Mouse (Mus musculus) hindbrain, embryonic 15.5 days (tissue): ENCODE measurements at regions not wholly inside any gene's neighbourhood (a gene's known extent, or its start where the extent isn't known, plus 50 kb on each side); places are given as distances from the start of the nearest gene placed in this dataset.
"Not testable (repeated sequence)": the region's sequence is repeated elsewhere in the genome, so short reads cannot be mapped to it uniquely, and the experiment has no call there.

Experiments
- ATAC-seq: fragments of 200-750 bp; cut with Nextera tagmentation; 2 replicates; pipeline ENCODE4 v1.8.0; 2017; ENCODE audit warnings: low read depth, moderate number of reproducible peaks, moderate TSS enrichment; ENCODE audit not compliant: low FRiP score
- H3K27ac ChIP-seq: fragments of 300-500 bp; sonication (generic); replicated peaks from 2 replicates; pipeline ENCODE4 v1.5.1; 2015; ENCODE audit warnings: mild to moderate bottlenecking, inconsistent platforms
- H3K27me3 ChIP-seq: fragments of 300-500 bp; sonication (generic); 2 replicates; pipeline ENCODE4 v1.6.1; 2015; ENCODE audit warnings: control low read depth, inconsistent platforms
- H3K36me3 ChIP-seq: fragments of 300-500 bp; sonication (generic); 2 replicates; pipeline ENCODE4 v1.6.1; 2015; ENCODE audit warnings: control low read depth, inconsistent platforms
- H3K4me1 ChIP-seq: fragments of 300-500 bp; sonication (generic); replicated peaks from 2 replicates; pipeline ENCODE4 v1.6.1; 2015; ENCODE audit warnings: control low read depth, inconsistent platforms
- H3K4me2 ChIP-seq: fragments of 300-500 bp; sonication (generic); 2 replicates; pipeline ENCODE4 v1.6.1; 2015; ENCODE audit warnings: moderate library complexity, mild to moderate bottlenecking, inconsistent platforms
- H3K4me3 ChIP-seq: fragments of 300-500 bp; sonication (generic); 2 replicates; pipeline ENCODE4 v1.5.1; 2015; ENCODE audit warnings: mild to moderate bottlenecking, inconsistent platforms
- H3K9ac ChIP-seq: fragments of 300-500 bp; sonication (generic); 2 replicates; pipeline ENCODE4 v1.6.1; 2015; ENCODE audit warnings: inconsistent platforms
- H3K9me3 ChIP-seq: fragments of 300-500 bp; sonication (generic); 2 replicates; pipeline ENCODE4 v1.6.1; 2016; ENCODE audit warnings: control low read depth, inconsistent platforms
- WGBS: fragments of 180-500 bp; shearing (Covaris S2); methylation state at CpG from one replicate; pipeline ENCODE4 v1.1.7; 2015; 5-methylcytosine and 5-hydroxymethylcytosine counted together

- Histone ChIP-seq H3K27me3 (no peaks in the 10 kb centered on the region), H3K4me3 (no peak overlapping the region), H3K9me3 (no peaks in the 10 kb centered on the region), H3K4me2 (no peak overlapping the region), H3K27ac (no peak overlapping the region), H3K36me3 (no peaks in the 10 kb centered on the region), H3K4me1 (no peaks in the 10 kb centered on the region), H3K9ac (no peak overlapping the region)
- WGBS: 92% methylated on average over 1 of the region's 1 CpGs
- no peak for ATAC-seq
Measured at GRCm38 (mm10) chr14:76936671-76937070, 99.9 kb upstream of the Ccdc122 start.

- H3K27me3 ChIP-seq, ATAC-seq, H3K9ac ChIP-seq, H3K4me3 ChIP-seq, H3K4me2 ChIP-seq, H3K9me3 ChIP-seq, H3K27ac ChIP-seq, H3K36me3 ChIP-seq, H3K4me1 ChIP-seq: not testable (repeated sequence)
- 79% methylated on average over 4 of the region's 4 CpGs for WGBS
Measured at GRCm38 (mm10) chr14:76936051-76936450, 100.5 kb upstream of the Ccdc122 start.

GRCm38 (mm10) chr14:76935453-76935852, 101.1 kb upstream of the Ccdc122 start:
- H3K27ac ChIP-seq: no peak overlapping the region
- WGBS: 76% methylated on average over 2 of the region's 2 CpGs
- H3K9ac ChIP-seq: no peak overlapping the region
- H3K4me2 ChIP-seq: no peak overlapping the region
- no peaks in the 10 kb centered on the region for H3K9me3 ChIP-seq
- H3K27me3 ChIP-seq: no peaks in the 10 kb centered on the region
- no peaks in the 10 kb centered on the region for H3K4me1 ChIP-seq
- H3K36me3 ChIP-seq: no peaks in the 10 kb centered on the region
- no peak overlapping the region for H3K4me3 ChIP-seq
- no peak for ATAC-seq

- H3K9me3 ChIP-seq: no peaks in the 10 kb centered on the region
- no peak overlapping the region for H3K4me2 ChIP-seq
- H3K27ac ChIP-seq: no peak overlapping the region
- H3K9ac ChIP-seq: no peak overlapping the region
- no peak overlapping the region for H3K4me3 ChIP-seq
- no peaks in the 10 kb centered on the region for H3K36me3 ChIP-seq
- WGBS: 73% methylated on average over 6 of the region's 6 CpGs
- H3K27me3 ChIP-seq: no peaks in the 10 kb centered on the region
- no peak for ATAC-seq
- no peaks in the 10 kb centered on the region for H3K4me1 ChIP-seq
Measured at GRCm38 (mm10) chr14:76932890-76933289, 103.7 kb upstream of the Ccdc122 start.

GRCm38 (mm10) chr14:76931398-76931797, 105.2 kb upstream of the Ccdc122 start:
- H3K9ac ChIP-seq: no peak overlapping the region
- ATAC-seq: no peak
- 82% methylated on average over 1 of the region's 1 CpGs for WGBS
- no peaks in the 10 kb centered on the region for H3K27me3 ChIP-seq
- H3K4me2 ChIP-seq: no peak overlapping the region
- H3K4me3 ChIP-seq: no peak overlapping the region
- H3K4me1 ChIP-seq: no peaks in the 10 kb centered on the region
- H3K27ac ChIP-seq: no peak overlapping the region
- H3K36me3 ChIP-seq: no peaks in the 10 kb centered on the region
- no peaks in the 10 kb centered on the region for H3K9me3 ChIP-seq

- no peaks in the 10 kb centered on the region for H3K4me1 ChIP-seq
- H3K9ac ChIP-seq: no peak overlapping the region
- H3K27me3 ChIP-seq: no peaks in the 10 kb centered on the region
- no peak overlapping the region for H3K27ac ChIP-seq
- H3K4me2 ChIP-seq: no peak overlapping the region
- H3K4me3 ChIP-seq: no peak overlapping the region
- no peaks in the 10 kb centered on the region for H3K9me3 ChIP-seq
- 83% methylated on average over 3 of the region's 3 CpGs for WGBS
- H3K36me3 ChIP-seq: no peaks in the 10 kb centered on the region
- ATAC-seq: no peak
Measured at GRCm38 (mm10) chr14:76929562-76929961, 107.0 kb upstream of the Ccdc122 start.

- Histone ChIP-seq H3K27me3 (no peaks in the 10 kb centered on the region), H3K4me1 (no peaks in the 10 kb centered on the region), H3K4me2 (no peak overlapping the region), H3K9ac (no peak overlapping the region), H3K27ac (no peak overlapping the region), H3K9me3 (no peaks in the 10 kb centered on the region), H3K4me3 (no peak overlapping the region), H3K36me3 (no peaks in the 10 kb centered on the region)
- no peak for ATAC-seq
- WGBS: 92% methylated on average over 3 of the region's 3 CpGs
Measured at GRCm38 (mm10) chr14:76928706-76929105, 107.9 kb upstream of the Ccdc122 start.

GRCm38 (mm10) chr14:76927245-76927806, 109.2 kb upstream of the Ccdc122 start:
- no peak for ATAC-seq
- no peak overlapping the region for H3K9ac ChIP-seq
- no peaks in the 10 kb centered on the region for H3K36me3 ChIP-seq

GRCm38 (mm10) chr14:76926416-76926815, 110.2 kb upstream of the Ccdc122 start:
- Histone ChIP-seq H3K36me3 (no peaks in the 10 kb centered on the region), H3K27me3 (no peaks in the 10 kb centered on the region), H3K27ac (no peak overlapping the region), H3K4me2 (no peak overlapping the region), H3K9ac (no peak overlapping the region), H3K4me1 (no peaks in the 10 kb centered on the region), H3K9me3 (no peaks in the 10 kb centered on the region), H3K4me3 (no peak overlapping the region)
- no peak for ATAC-seq
- 88% methylated on average over 7 of the region's 7 CpGs for WGBS

More at GRCm38 (mm10) chr14:76927245-76927806, 109.2 kb upstream of the Ccdc122 start:
- H3K9me3 ChIP-seq: no peaks in the 10 kb centered on the region
- WGBS: 77% methylated on average over 5 of the region's 5 CpGs
- H3K4me3 ChIP-seq: no peak overlapping the region
- no peak overlapping the region for H3K27ac ChIP-seq
- H3K27me3 ChIP-seq: no peaks in the 10 kb centered on the region
- no peak overlapping the region for H3K4me2 ChIP-seq
- H3K4me1 ChIP-seq: no peaks in the 10 kb centered on the region

GRCm38 (mm10) chr14:76922399-76922939, 114.1 kb upstream of the Ccdc122 start:
- H3K36me3 ChIP-seq: no peaks in the 10 kb centered on the region
- H3K27ac ChIP-seq: no peak overlapping the region
- H3K4me1 ChIP-seq: no peaks in the 10 kb centered on the region
- no peak overlapping the region for H3K4me3 ChIP-seq
- no peaks in the 10 kb centered on the region for H3K27me3 ChIP-seq
- H3K4me2 ChIP-seq: no peak overlapping the region
- H3K9me3 ChIP-seq: no peaks in the 10 kb centered on the region
- no peak for ATAC-seq
- no peak overlapping the region for H3K9ac ChIP-seq
- 68% methylated on average over 6 of the region's 6 CpGs for WGBS

- 81% methylated on average over 3 of the region's 3 CpGs for WGBS
- no peaks in the 10 kb centered on the region for H3K9me3 ChIP-seq
- ATAC-seq: no peak
Measured at GRCm38 (mm10) chr14:76918091-76918490, 118.5 kb upstream of the Ccdc122 start.

GRCm38 (mm10) chr14:76917139-76917929, 119.2 kb upstream of the Ccdc122 start:
- no peaks in the 10 kb centered on the region for H3K27me3 ChIP-seq
- H3K9ac ChIP-seq: no peak overlapping the region
- H3K4me1 ChIP-seq: no peaks in the 10 kb centered on the region
- no peaks in the 10 kb centered on the region for H3K9me3 ChIP-seq
- H3K4me3 ChIP-seq: no peak overlapping the region
- H3K36me3 ChIP-seq: no peaks in the 10 kb centered on the region
- H3K27ac ChIP-seq: no peak overlapping the region
- WGBS: 81% methylated on average over 10 of the region's 10 CpGs
- no peak for ATAC-seq
- no peak overlapping the region for H3K4me2 ChIP-seq

More at GRCm38 (mm10) chr14:76918091-76918490, 118.5 kb upstream of the Ccdc122 start:
- Histone ChIP-seq H3K4me1 (no peaks in the 10 kb centered on the region), H3K36me3 (no peaks in the 10 kb centered on the region), H3K4me3 (no peak overlapping the region), H3K27me3 (no peaks in the 10 kb centered on the region), H3K27ac (no peak overlapping the region), H3K4me2 (no peak overlapping the region), H3K9ac (no peak overlapping the region)
